Mouse (Mus musculus): ENCODE results near the gene Atox1. TPM values are rescaled to one million over a fixed set of nuclear protein-coding genes. Genes with fewer than 3 reads are reported as not detected.

Gene Atox1
- polyA plus RNA-seq, 1 experiment from 2014 or later, result 231 TPM

DNA sequence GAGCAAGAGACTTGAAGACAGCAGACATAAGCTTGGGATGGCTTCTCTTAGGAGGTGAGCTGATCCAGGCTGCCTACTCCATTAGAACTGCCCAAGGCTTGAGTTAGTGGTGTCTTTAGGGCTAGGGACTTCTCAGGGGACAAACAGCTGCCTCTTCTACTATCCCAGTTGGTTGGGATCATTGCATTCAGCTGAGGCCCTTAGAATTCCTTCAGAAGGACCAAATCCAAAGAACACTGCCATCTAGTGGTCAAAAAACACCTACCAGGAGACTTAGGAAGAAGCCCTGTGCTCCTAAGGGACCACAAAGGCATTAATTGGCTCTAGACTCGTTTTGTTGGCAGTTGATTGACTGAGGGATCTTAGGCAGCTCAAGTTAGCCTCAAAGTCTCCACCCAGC is 16.3 kb downstream of the Atox1 start:
- Histone ChIP-seq H3K27ac (replicated peaks) (no peak overlapping the region), H3K9me3 (replicated peaks) (no peaks in the 10 kb centered on the region), H3K4me1 (0 out of 2 replicates have a peak, but pooled peaks cover 2% of the 10 kb centered on the region), H3K27me3 (ENCODE audit: low read depth, poor library complexity, severe bottlenecking) (no peaks in the 10 kb centered on the region), H3K4me3 (no peak overlapping the region), H3K36me3 (peaks cover 15% of the 10 kb centered on the region)
- DNase-seq (ENCODE audit: low spot score), result peak; percentile 27
- 6% methylated on average over 1 of the region's 1 CpGs for WGBS

- H3K27ac ChIP-seq (replicated peaks), result no peak overlapping the region
- 60% methylated on average over 5 of the region's 5 CpGs for WGBS
Observed at GRCm38 (mm10) chr11:55439718-55440117, 21.3 kb downstream of the Atox1 start.

DNA sequence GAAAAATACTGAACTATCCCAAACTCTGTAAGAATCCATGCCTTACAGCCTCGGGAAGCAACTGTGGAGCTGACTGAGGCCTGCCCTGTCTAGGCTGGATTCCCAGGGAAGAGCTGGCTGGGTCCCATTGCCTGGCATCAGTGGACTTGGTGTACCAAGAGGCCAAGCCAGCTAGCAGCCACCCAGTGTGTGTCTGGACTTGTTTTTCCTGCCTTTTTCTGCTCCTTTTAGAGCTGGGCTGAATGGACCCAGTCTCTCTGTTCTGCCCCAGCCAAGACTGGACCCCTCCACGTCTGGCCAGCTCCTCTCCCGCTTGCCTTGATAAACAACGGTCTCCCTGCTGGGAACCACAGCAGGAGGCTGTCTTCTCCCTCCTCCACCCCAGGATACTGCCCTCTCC is 23.0 kb downstream of the Atox1 start:
- H3K4me3 ChIP-seq, result no peak overlapping the region
- H3K27ac ChIP-seq (replicated peaks), result 0 out of 2 replicates have a peak overlapping the region, but pooled peaks have one; percentile 19
- H3K9me3 ChIP-seq (replicated peaks), result no peaks in the 10 kb centered on the region
- 42% methylated on average over 4 of the region's 4 CpGs for WGBS
- DNase-seq (ENCODE audit: low spot score), result no peak
- H3K36me3 ChIP-seq, result no peaks in the 10 kb centered on the region
- no peaks in the 10 kb centered on the region for H3K4me1 ChIP-seq
- H3K27me3 ChIP-seq (ENCODE audit: low read depth, poor library complexity, severe bottlenecking), result no peaks in the 10 kb centered on the region

More at GRCm38 (mm10) chr11:55439718-55440117, 21.3 kb downstream of the Atox1 start:
- H3K27me3 ChIP-seq (ENCODE audit: low read depth, poor library complexity, severe bottlenecking), result no peaks in the 10 kb centered on the region
- H3K9me3 ChIP-seq (replicated peaks), result no peaks in the 10 kb centered on the region
- H3K4me3 ChIP-seq, result no peak overlapping the region
- no peaks in the 10 kb centered on the region for H3K36me3 ChIP-seq
- no peaks in the 10 kb centered on the region for H3K4me1 ChIP-seq
- DNase-seq (ENCODE audit: low spot score), result no peak

DNA sequence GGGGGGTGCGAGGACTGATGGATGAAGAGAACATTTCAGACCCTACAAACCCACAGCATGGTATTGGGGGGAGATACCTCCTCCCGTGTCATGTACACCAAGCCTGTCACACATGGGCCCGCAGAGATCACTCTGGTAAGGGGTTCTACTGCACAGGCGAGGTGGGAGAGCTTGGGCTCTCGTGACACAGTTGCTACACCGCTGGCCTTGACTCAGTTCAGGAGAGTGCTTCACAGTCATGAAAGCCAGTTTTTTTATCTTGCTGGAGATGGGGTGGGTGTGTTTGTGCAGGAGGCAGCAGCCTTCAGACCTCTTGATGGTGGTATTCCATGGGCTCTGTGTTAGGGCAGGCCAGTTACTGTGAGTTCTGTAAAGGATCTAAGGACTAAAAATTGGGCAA is 24.9 kb downstream of the Atox1 start:
- Histone ChIP-seq H3K4me3 (no peak overlapping the region), H3K36me3 (no peaks in the 10 kb centered on the region), H3K9me3 (replicated peaks) (no peaks in the 10 kb centered on the region), H3K27me3 (ENCODE audit: low read depth, poor library complexity, severe bottlenecking) (no peaks in the 10 kb centered on the region), H3K27ac (replicated peaks) (no peak overlapping the region), H3K4me1 (no peaks in the 10 kb centered on the region)
- 84% methylated on average over 6 of the region's 6 CpGs for WGBS
- DNase-seq (ENCODE audit: low spot score), result no peak

DNA sequence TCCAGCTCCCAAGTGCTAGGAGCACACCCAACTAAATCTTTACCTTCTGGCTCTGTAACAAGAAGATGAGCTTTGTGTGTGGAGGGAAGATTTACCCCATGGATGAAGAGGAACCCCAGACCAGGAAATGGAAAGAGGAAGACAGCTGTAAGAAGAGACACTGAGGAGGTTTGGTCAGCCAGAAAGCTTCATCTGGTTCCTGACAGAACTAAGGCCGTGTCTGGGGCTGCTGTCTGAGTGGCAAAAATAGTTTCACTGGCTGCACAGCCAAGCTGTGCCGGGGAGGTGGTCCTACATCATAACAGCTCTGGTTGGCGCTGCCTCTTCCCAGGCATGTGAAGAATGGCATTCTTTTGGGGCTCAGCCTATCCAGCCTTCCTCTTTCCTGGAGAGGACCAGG is 28.1 kb downstream of the Atox1 start:
- Histone ChIP-seq H3K27me3 (ENCODE audit: low read depth, poor library complexity, severe bottlenecking) (no peaks in the 10 kb centered on the region), H3K36me3 (no peaks in the 10 kb centered on the region), H3K9me3 (replicated peaks) (no peaks in the 10 kb centered on the region), H3K4me3 (no peak overlapping the region), H3K27ac (replicated peaks) (no peak overlapping the region), H3K4me1 (peaks cover 12% of the 10 kb centered on the region)
- DNase-seq (ENCODE audit: low spot score), result no peak
- 75% methylated on average over 3 of the region's 3 CpGs for WGBS

- Histone ChIP-seq H3K4me3 (no peak overlapping the region), H3K9me3 (replicated peaks) (no peaks in the 10 kb centered on the region), H3K4me1 (peaks cover 33% of the 10 kb centered on the region), H3K36me3 (no peaks in the 10 kb centered on the region), H3K27me3 (ENCODE audit: low read depth, poor library complexity, severe bottlenecking) (no peaks in the 10 kb centered on the region), H3K27ac (replicated peaks) (no peak overlapping the region)
- WGBS, result 90% methylated on average over 2 of the region's 2 CpGs
- DNase-seq (ENCODE audit: low spot score), result no peak
Observed at GRCm38 (mm10) chr11:55429973-55430372, 31.1 kb downstream of the Atox1 start.

- peak; percentile 68 for DNase-seq (ENCODE audit: low spot score)
- Histone ChIP-seq H3K9me3 (replicated peaks) (no peaks in the 10 kb centered on the region), H3K36me3 (no peaks in the 10 kb centered on the region), H3K27ac (replicated peaks) (peak overlapping the region; percentile 82), H3K4me3 (no peak overlapping the region), H3K27me3 (ENCODE audit: low read depth, poor library complexity, severe bottlenecking) (no peaks in the 10 kb centered on the region), H3K4me1 (peaks cover 48% of the 10 kb centered on the region)
- 41% methylated on average over 16 of the region's 16 CpGs for WGBS
Observed at GRCm38 (mm10) chr11:55428186-55429012, 32.6 kb downstream of the Atox1 start.

- peaks cover 58% of the 10 kb centered on the region for H3K4me1 ChIP-seq
- no peaks in the 10 kb centered on the region for H3K27me3 ChIP-seq (ENCODE audit: low read depth, poor library complexity, severe bottlenecking)
- no peaks in the 10 kb centered on the region for H3K9me3 ChIP-seq (replicated peaks)
- H3K4me3 ChIP-seq, result no peak overlapping the region
- DNase-seq (ENCODE audit: low spot score), result no peak
- no peaks in the 10 kb centered on the region for H3K36me3 ChIP-seq
- H3K27ac ChIP-seq (replicated peaks), result peak overlapping the region; percentile 75
- 78% methylated on average over 8 of the region's 8 CpGs for WGBS
Observed at GRCm38 (mm10) chr11:55424746-55425360, 36.2 kb downstream of the Atox1 start.

GRCm38 (mm10) chr11:55423756-55424155 is 37.3 kb downstream of the Atox1 start:
- peak overlapping the region; percentile 75 for H3K27ac ChIP-seq (replicated peaks)
- DNase-seq (ENCODE audit: low spot score), result peak; percentile 29
- no peaks in the 10 kb centered on the region for H3K36me3 ChIP-seq
- H3K4me3 ChIP-seq, result no peak overlapping the region
- peaks cover 68% of the 10 kb centered on the region for H3K4me1 ChIP-seq
- WGBS, result 71% methylated on average over 4 of the region's 4 CpGs
- H3K27me3 ChIP-seq (ENCODE audit: low read depth, poor library complexity, severe bottlenecking), result no peaks in the 10 kb centered on the region
- no peaks in the 10 kb centered on the region for H3K9me3 ChIP-seq (replicated peaks)

- H3K4me1 ChIP-seq, result peaks cover 68% of the 10 kb centered on the region
- H3K27me3 ChIP-seq (ENCODE audit: low read depth, poor library complexity, severe bottlenecking), result no peaks in the 10 kb centered on the region
- H3K36me3 ChIP-seq, result no peaks in the 10 kb centered on the region
- peak within 1 kb of the TSS; percentile 75 for H3K27ac ChIP-seq (replicated peaks)
- no peak within 1 kb of the TSS for H3K4me3 ChIP-seq
- no peaks in the 10 kb centered on the region for H3K9me3 ChIP-seq (replicated peaks)
- DNase-seq (ENCODE audit: low spot score), result no peak
- WGBS, result 96% methylated on average over 1 of the region's 1 CpGs
Observed at GRCm38 (mm10) chr11:55422978-55423377, 38.1 kb downstream of the Atox1 start, which contains the start of gene Sparc. Gene Sparc (minus strand): TSS chr11:55423183.

- H3K36me3 ChIP-seq, result no peaks in the 10 kb centered on the region
- peak overlapping the region; percentile 92 for H3K27ac ChIP-seq (replicated peaks)
- peaks cover 59% of the 10 kb centered on the region for H3K4me1 ChIP-seq
- no peaks in the 10 kb centered on the region for H3K27me3 ChIP-seq (ENCODE audit: low read depth, poor library complexity, severe bottlenecking)
- WGBS, result 3% methylated on average over 9 of the region's 9 CpGs
- peak overlapping the region; percentile 60 for H3K4me3 ChIP-seq
- DNase-seq (ENCODE audit: low spot score), result peak; percentile 69
- no peaks in the 10 kb centered on the region for H3K9me3 ChIP-seq (replicated peaks)
Observed at GRCm38 (mm10) chr11:55419678-55420307, 41.2 kb downstream of the Atox1 start.

DNA sequence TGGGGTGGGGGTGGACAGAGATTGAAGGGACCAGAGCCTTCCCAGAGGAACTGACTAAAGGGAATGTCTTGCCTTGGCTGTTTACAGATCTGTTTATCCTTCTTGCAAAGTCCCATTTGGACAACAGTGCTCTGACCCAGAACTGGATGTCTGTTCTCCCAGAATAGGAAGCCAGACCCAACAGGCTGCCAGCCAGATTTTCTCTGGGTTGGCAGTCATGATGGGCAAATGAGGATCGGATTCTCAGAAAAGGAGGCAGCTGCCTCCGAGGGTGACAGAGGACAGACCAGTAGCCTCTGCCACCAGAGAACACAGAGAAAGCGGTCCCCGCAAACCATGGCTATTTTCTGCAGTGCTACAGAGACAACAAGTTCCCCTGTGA is 41.8 kb downstream of the Atox1 start:
- peak; percentile 28 for DNase-seq (ENCODE audit: low spot score)
- Histone ChIP-seq H3K4me1 (peaks cover 55% of the 10 kb centered on the region), H3K27me3 (ENCODE audit: low read depth, poor library complexity, severe bottlenecking) (no peaks in the 10 kb centered on the region), H3K9me3 (replicated peaks) (no peaks in the 10 kb centered on the region), H3K36me3 (no peaks in the 10 kb centered on the region; the same call in 1 of the 2 replicates), H3K27ac (replicated peaks) (peak overlapping the region; percentile 92), H3K4me3 (peak overlapping the region; percentile 60)
- 2% methylated on average over 4 of the region's 4 CpGs for WGBS

DNA sequence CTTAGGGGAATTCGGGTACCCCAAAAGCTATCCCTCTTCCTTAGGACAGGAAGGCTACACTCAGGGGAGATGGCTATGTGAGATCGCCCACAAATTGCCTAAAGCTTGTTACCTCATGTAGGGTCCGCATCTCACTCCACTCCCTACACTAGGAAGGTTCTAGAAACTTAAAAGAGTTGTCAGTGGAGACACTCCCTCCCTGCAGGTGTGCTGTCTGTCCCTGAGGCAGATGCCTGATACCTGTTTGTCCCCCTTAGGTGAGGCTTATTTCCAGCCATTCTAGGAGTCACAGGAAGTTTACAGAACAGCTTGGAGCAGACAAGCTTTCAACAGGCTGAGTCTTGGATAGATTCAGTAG is 42.4 kb downstream of the Atox1 start:
- Histone ChIP-seq H3K4me3 (peak overlapping the region; percentile 60), H3K4me1 (peaks cover 49% of the 10 kb centered on the region), H3K27ac (replicated peaks) (peak overlapping the region; percentile 92), H3K36me3 (no peaks in the 10 kb centered on the region; the same call in 1 of the 2 replicates), H3K9me3 (replicated peaks) (no peaks in the 10 kb centered on the region), H3K27me3 (ENCODE audit: low read depth, poor library complexity, severe bottlenecking) (no peaks in the 10 kb centered on the region)
- no peak for DNase-seq (ENCODE audit: low spot score)
- 12% methylated on average over 3 of the region's 3 CpGs for WGBS

Data from midbrain, embryonic 10.5 days (tissue).